Mouse (Mus musculus): ENCODE data around the gene Cygb. TPM values are rescaled to one million over a fixed set of nuclear protein-coding genes. Genes with fewer than 3 reads are reported as not detected.

Gene Cygb
- polyA plus RNA-seq, 2 experiments, result 0.44 to 0.64 TPM

- H3K9ac ChIP-seq (replicated peaks), result no peak overlapping the region
- H3K27me3 ChIP-seq (ENCODE audit: control insufficient read depth, insufficient read depth, low read length), result no peaks in the 10 kb centered on the region
- no peak for DNase-seq (ENCODE audit: low read depth in 3 of 3, low spot score in 3 of 3)
- no peaks in the 10 kb centered on the region for H3K36me3 ChIP-seq (replicated peaks; ENCODE audit: control insufficient read depth, insufficient read depth, low read depth)
- H3K9me3 ChIP-seq (ENCODE audit: control insufficient read depth, low read length), result no peaks in the 10 kb centered on the region
- no peak overlapping the region for H3K4me3 ChIP-seq (ENCODE audit: insufficient read depth in 1 of 2, low read depth in 2 of 2, low read length in 2 of 2)
- no peak overlapping the region for H3K27ac ChIP-seq
- 66% methylated on average over 9 of the region's 9 CpGs for WGBS (ENCODE audit: insufficient replicate concordance)
- no peak for ATAC-seq (ENCODE audit: insufficient read depth)
- H3K4me1 ChIP-seq (replicated peaks; ENCODE audit: control insufficient read depth in 2 of 2, insufficient read depth in 2 of 2, low read length in 1 of 2), result peaks cover 0 to 2% of the 10 kb centered on the region in 2 experiments; a peak in 1 of 4 replicates
- no peak for TF ChIP-seq EP300 (IDR thresholded peaks at IDR 0.05; ENCODE audit: low read depth)
- no peak for TF ChIP-seq CTCF (IDR thresholded peaks at IDR 0.05; ENCODE audit: low read depth)
- H3K4me2 ChIP-seq (ENCODE audit: low read depth), result no peak overlapping the region
Observed at GRCm38 (mm10) chr11:116685729-116686128, 31.6 kb upstream of the Cygb start.

- no peaks in the 10 kb centered on the region for H3K9me3 ChIP-seq (ENCODE audit: control insufficient read depth, low read length)
- ATAC-seq (ENCODE audit: insufficient read depth), result no peak
Observed at GRCm38 (mm10) chr11:116683777-116684176, 29.7 kb upstream of the Cygb start.

GRCm38 (mm10) chr11:116682501-116683144, 28.5 kb upstream of the Cygb start:
- no peak overlapping the region for H3K27ac ChIP-seq
- no peaks in the 10 kb centered on the region for H3K9me3 ChIP-seq (ENCODE audit: control insufficient read depth, low read length)
- no peaks in the 10 kb centered on the region for H3K27me3 ChIP-seq (ENCODE audit: control insufficient read depth, insufficient read depth, low read length)
- no peak overlapping the region for H3K4me3 ChIP-seq (ENCODE audit: insufficient read depth in 1 of 2, low read depth in 2 of 2, low read length in 2 of 2)
- H3K36me3 ChIP-seq (replicated peaks; ENCODE audit: control insufficient read depth, insufficient read depth, low read depth), result peaks cover 2% of the 10 kb centered on the region
- WGBS (ENCODE audit: insufficient replicate concordance), result 65% methylated on average over 14 of the region's 14 CpGs
- DNase-seq (ENCODE audit: low read depth in 3 of 3, low spot score in 3 of 3) (no peak), ATAC-seq (ENCODE audit: insufficient read depth) (no peak)
- no peak overlapping the region for H3K9ac ChIP-seq (replicated peaks)
- H3K4me1 ChIP-seq (replicated peaks; ENCODE audit: control insufficient read depth in 2 of 2, insufficient read depth in 2 of 2, low read length in 1 of 2), result peaks cover 0 to 2% of the 10 kb centered on the region in 2 experiments; a peak in 1 of 4 replicates
- TF ChIP-seq EP300 (IDR thresholded peaks at IDR 0.05; ENCODE audit: low read depth) (no peak), CTCF (IDR thresholded peaks at IDR 0.05; ENCODE audit: low read depth) (no peak)
- no peak overlapping the region for H3K4me2 ChIP-seq (ENCODE audit: low read depth)

More at GRCm38 (mm10) chr11:116683777-116684176, 29.7 kb upstream of the Cygb start:
- no peak overlapping the region for H3K4me2 ChIP-seq (ENCODE audit: low read depth)
- H3K4me3 ChIP-seq (ENCODE audit: insufficient read depth in 1 of 2, low read depth in 2 of 2, low read length in 2 of 2), result no peak overlapping the region
- no peaks in the 10 kb centered on the region for H3K27me3 ChIP-seq (ENCODE audit: control insufficient read depth, insufficient read depth, low read length)
- H3K4me1 ChIP-seq (replicated peaks; ENCODE audit: control insufficient read depth in 2 of 2, insufficient read depth in 2 of 2, low read length in 1 of 2), result peaks cover 0 to 2% of the 10 kb centered on the region in 2 experiments; a peak in 1 of 4 replicates
- H3K9ac ChIP-seq (replicated peaks), result no peak overlapping the region
- no peak overlapping the region for H3K27ac ChIP-seq
- no peak for TF ChIP-seq CTCF (IDR thresholded peaks at IDR 0.05; ENCODE audit: low read depth)
- TF ChIP-seq EP300 (IDR thresholded peaks at IDR 0.05; ENCODE audit: low read depth), result no peak
- DNase-seq (ENCODE audit: low read depth in 3 of 3, low spot score in 3 of 3), result no peak
- 60% methylated on average over 4 of the region's 4 CpGs for WGBS (ENCODE audit: insufficient replicate concordance)
- H3K36me3 ChIP-seq (replicated peaks; ENCODE audit: control insufficient read depth, insufficient read depth, low read depth), result no peaks in the 10 kb centered on the region

GRCm38 (mm10) chr11:116681147-116681546, 27.0 kb upstream of the Cygb start:
- ATAC-seq (ENCODE audit: insufficient read depth) (no peak), DNase-seq (ENCODE audit: low read depth in 3 of 3, low spot score in 3 of 3) (no peak)
- Histone ChIP-seq H3K9ac (replicated peaks) (no peak overlapping the region), H3K9me3 (ENCODE audit: control insufficient read depth, low read length) (no peaks in the 10 kb centered on the region), H3K27ac (no peak overlapping the region), H3K36me3 (replicated peaks; ENCODE audit: control insufficient read depth, insufficient read depth, low read depth) (peaks cover 14% of the 10 kb centered on the region), H3K4me2 (ENCODE audit: low read depth) (no peak overlapping the region), H3K4me3 (ENCODE audit: insufficient read depth in 1 of 2, low read depth in 2 of 2, low read length in 2 of 2) (no peak overlapping the region), H3K4me1 (replicated peaks; ENCODE audit: control insufficient read depth in 2 of 2, insufficient read depth in 2 of 2, low read length in 1 of 2) (peaks cover 0 to 2% of the 10 kb centered on the region in 2 experiments; a peak in 1 of 4 replicates), H3K27me3 (ENCODE audit: control insufficient read depth, insufficient read depth, low read length) (no peaks in the 10 kb centered on the region)
- 60% methylated on average over 4 of the region's 4 CpGs for WGBS (ENCODE audit: insufficient replicate concordance)
- TF ChIP-seq CTCF (IDR thresholded peaks at IDR 0.05; ENCODE audit: low read depth) (no peak), EP300 (IDR thresholded peaks at IDR 0.05; ENCODE audit: low read depth) (no peak)

GRCm38 (mm10) chr11:116680321-116681091, 26.4 kb upstream of the Cygb start:
- H3K27ac ChIP-seq, result no peak overlapping the region
- H3K9ac ChIP-seq (replicated peaks), result no peak overlapping the region
- no peaks in the 10 kb centered on the region for H3K9me3 ChIP-seq (ENCODE audit: control insufficient read depth, low read length)
- no peak for DNase-seq (ENCODE audit: low read depth in 3 of 3, low spot score in 3 of 3)
- TF ChIP-seq EP300 (IDR thresholded peaks at IDR 0.05; ENCODE audit: low read depth) (no peak), CTCF (IDR thresholded peaks at IDR 0.05; ENCODE audit: low read depth) (no peak)
- no peak overlapping the region for H3K4me2 ChIP-seq (ENCODE audit: low read depth)
- WGBS (ENCODE audit: insufficient replicate concordance), result 59% methylated on average over 24 of the region's 24 CpGs
- H3K4me3 ChIP-seq (ENCODE audit: insufficient read depth in 1 of 2, low read depth in 2 of 2, low read length in 2 of 2), result no peak overlapping the region
- no peaks in the 10 kb centered on the region for H3K27me3 ChIP-seq (ENCODE audit: control insufficient read depth, insufficient read depth, low read length)
- ATAC-seq (ENCODE audit: insufficient read depth), result no peak
- peaks cover 20% of the 10 kb centered on the region for H3K36me3 ChIP-seq (replicated peaks; ENCODE audit: control insufficient read depth, insufficient read depth, low read depth)
- H3K4me1 ChIP-seq (replicated peaks; ENCODE audit: control insufficient read depth in 2 of 2, insufficient read depth in 2 of 2, low read length in 1 of 2), result peaks cover 0 to 2% of the 10 kb centered on the region in 2 experiments; a peak in 1 of 4 replicates

Data from liver, embryonic 14.5 days (tissue).